Mouse (Mus musculus) kidney, embryonic 14.5 days (tissue): ENCODE data around the gene Lrrc39. TPM values are rescaled to one million over a fixed set of nuclear protein-coding genes. Genes with fewer than 3 reads are reported as not detected.
A peak's percentile ranks its signal among the peaks of the same experiment; 100 is the strongest.

Experiments
- ATAC-seq: fragments of 200-750 bp; cut with Nextera tagmentation; 2 replicates; pipeline ENCODE4 v1.8.0; 2017; ENCODE audit warnings: moderate number of reproducible peaks, mild to moderate bottlenecking, moderate TSS enrichment, moderate library complexity; ENCODE audit not compliant: low FRiP score, low TSS enrichment
- H3K27ac ChIP-seq: fragments of 300-500 bp; sonication (generic); 2 replicates; pipeline ENCODE4 v1.5.1; 2014; ENCODE audit warnings: low read depth, mild to moderate bottlenecking, low read length, moderate library complexity, mixed read lengths
- H3K27me3 ChIP-seq: fragments of 300-500 bp; sonication (generic); 2 replicates; pipeline ENCODE4 v1.6.1; 2014; ENCODE audit warnings: mild to moderate bottlenecking, low read length; ENCODE audit not compliant: control insufficient read depth, insufficient read depth
- H3K36me3 ChIP-seq: fragments of 300-500 bp; sonication (generic); 2 replicates; pipeline ENCODE4 v1.6.1; 2014; ENCODE audit warnings: low read length, mixed read lengths; ENCODE audit not compliant: control insufficient read depth, insufficient read depth
- H3K4me1 ChIP-seq: fragments of 300-500 bp; sonication (generic); 2 replicates; pipeline ENCODE4 v1.6.1; 2014; ENCODE audit warnings: low read length, mixed read lengths; ENCODE audit not compliant: control insufficient read depth, insufficient read depth
- H3K4me2 ChIP-seq: fragments of 300-500 bp; sonication (generic); replicated peaks from 2 replicates; pipeline ENCODE4 v1.6.1; 2014; ENCODE audit warnings: low read depth, mild to moderate bottlenecking, low read length
- H3K4me3 ChIP-seq: fragments of 300-500 bp; sonication (generic); 2 replicates; pipeline ENCODE4 v1.5.1; 2014; ENCODE audit warnings: mild to moderate bottlenecking, low read length
- H3K9ac ChIP-seq: fragments of 300-500 bp; sonication (generic); 2 replicates; pipeline ENCODE4 v1.6.1; 2014; ENCODE audit warnings: low read depth, mild to moderate bottlenecking, low read length, moderate library complexity
- H3K9me3 ChIP-seq: fragments of 300-500 bp; sonication (generic); 2 replicates; pipeline ENCODE4 v1.6.1; 2016; ENCODE audit warnings: low read length; ENCODE audit not compliant: control insufficient read depth
- WGBS: fragments of 180-500 bp; shearing (Covaris S2); extraction: QIAGEN DNeasy Blood & Tissue Kit; methylation state at CpG from one replicate; pipeline ENCODE4 v1.1.7; 2014; 5-methylcytosine and 5-hydroxymethylcytosine counted together
- polyA plus RNA-seq: library from polyadenylated mRNA; unstranded; fragments of >200 nt; fragmentation: Nextera tagmentation; extraction: Ambion mirVana; gene quantifications from 2 replicates; pipeline ENCODE4 v1.2.1, GENCODE M21; 2014

Lrrc39 gene
- polyA plus RNA-seq, 1 experiment from 2014 or later: 0.45 TPM

GRCm38 (mm10) chr3:116595603-116595991, 32.8 kb downstream of the Lrrc39 start:
- H3K9ac ChIP-seq: peak overlapping the region; percentile 78
- ATAC-seq: no peak
- peaks cover 6% of the 10 kb centered on the region; the same call in 1 of the 2 replicates for H3K4me1 ChIP-seq
- 8% methylated on average over 10 of the region's 10 CpGs for WGBS
- H3K4me2 ChIP-seq: peak overlapping the region; percentile 75
- peaks cover 12% of the 10 kb centered on the region for H3K36me3 ChIP-seq
- H3K27me3 ChIP-seq: no peaks in the 10 kb centered on the region
- no peak overlapping the region for H3K27ac ChIP-seq
- peak overlapping the region; percentile 64 for H3K4me3 ChIP-seq
- no peaks in the 10 kb centered on the region for H3K9me3 ChIP-seq

GRCm38 (mm10) chr3:116599705-116600104, 36.9 kb downstream of the Lrrc39 start:
- Histone ChIP-seq H3K9me3 (no peaks in the 10 kb centered on the region), H3K27me3 (no peaks in the 10 kb centered on the region), H3K9ac (no peak overlapping the region), H3K4me2 (no peak overlapping the region), H3K4me1 (no peaks in the 10 kb centered on the region), H3K4me3 (no peak overlapping the region), H3K36me3 (peaks cover 6% of the 10 kb centered on the region; the same call in 1 of the 2 replicates), H3K27ac (no peak overlapping the region)
- WGBS: 92% methylated on average over 2 of the region's 2 CpGs
- ATAC-seq: no peak

DNA sequence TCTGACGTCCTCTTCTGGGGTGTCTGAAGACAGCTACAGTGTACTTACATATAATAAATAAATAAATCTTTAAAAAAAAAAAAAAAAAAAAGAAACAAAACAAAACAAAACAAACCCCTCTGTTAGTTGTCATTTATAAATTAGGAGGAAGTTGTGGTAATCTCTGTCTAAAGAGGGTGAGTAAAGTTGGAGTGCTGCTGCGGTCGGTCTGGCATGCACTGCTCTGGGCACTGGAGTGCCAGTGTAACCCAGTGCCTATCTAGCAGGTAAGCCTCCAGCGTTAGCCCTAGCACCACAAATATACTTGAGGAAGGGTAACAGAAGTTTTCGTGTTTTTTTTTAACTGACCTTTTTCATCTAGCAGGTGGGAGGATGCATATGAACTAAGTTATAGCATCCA, 38.2 kb downstream of the Lrrc39 start:
- no peaks in the 10 kb centered on the region for H3K4me1 ChIP-seq
- WGBS: 91% methylated on average over 5 of the region's 5 CpGs

DNA sequence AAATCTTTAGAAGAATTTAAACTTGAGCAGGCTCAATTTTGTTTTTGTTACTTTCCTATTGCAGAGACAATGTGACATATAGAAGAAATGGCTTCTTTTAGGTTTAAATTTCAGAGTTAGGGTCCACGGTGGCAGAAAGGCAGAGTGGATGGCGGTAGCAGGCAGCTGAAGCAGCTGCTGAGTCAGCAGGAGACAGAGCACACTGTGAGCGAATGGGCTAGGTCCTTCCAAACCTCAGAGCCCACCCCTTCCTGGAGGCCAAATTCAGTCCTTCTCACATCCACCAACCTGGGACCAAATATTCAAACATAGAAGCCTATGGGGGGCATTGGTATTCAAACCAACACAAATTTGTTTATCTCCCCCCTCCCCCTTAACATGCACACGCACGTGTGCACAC, 39.0 kb downstream of the Lrrc39 start:
- H3K4me2 ChIP-seq: no peak overlapping the region
- H3K36me3 ChIP-seq: peaks cover 6% of the 10 kb centered on the region; the same call in 1 of the 2 replicates
- H3K4me1 ChIP-seq: no peaks in the 10 kb centered on the region
- 90% methylated on average over 5 of the region's 5 CpGs for WGBS
- no peak overlapping the region for H3K4me3 ChIP-seq
- no peak for ATAC-seq
- no peaks in the 10 kb centered on the region for H3K9me3 ChIP-seq
- H3K27me3 ChIP-seq: no peaks in the 10 kb centered on the region
- H3K9ac ChIP-seq: no peak overlapping the region
- no peak overlapping the region for H3K27ac ChIP-seq

More for the DNA sequence above, 38.2 kb downstream of the Lrrc39 start:
- H3K27me3 ChIP-seq: no peaks in the 10 kb centered on the region
- peaks cover 6% of the 10 kb centered on the region; the same call in 1 of the 2 replicates for H3K36me3 ChIP-seq
- no peak overlapping the region for H3K4me2 ChIP-seq
- no peak overlapping the region for H3K9ac ChIP-seq
- no peak for ATAC-seq
- H3K9me3 ChIP-seq: no peaks in the 10 kb centered on the region
- no peak overlapping the region for H3K27ac ChIP-seq
- no peak overlapping the region for H3K4me3 ChIP-seq

DNA sequence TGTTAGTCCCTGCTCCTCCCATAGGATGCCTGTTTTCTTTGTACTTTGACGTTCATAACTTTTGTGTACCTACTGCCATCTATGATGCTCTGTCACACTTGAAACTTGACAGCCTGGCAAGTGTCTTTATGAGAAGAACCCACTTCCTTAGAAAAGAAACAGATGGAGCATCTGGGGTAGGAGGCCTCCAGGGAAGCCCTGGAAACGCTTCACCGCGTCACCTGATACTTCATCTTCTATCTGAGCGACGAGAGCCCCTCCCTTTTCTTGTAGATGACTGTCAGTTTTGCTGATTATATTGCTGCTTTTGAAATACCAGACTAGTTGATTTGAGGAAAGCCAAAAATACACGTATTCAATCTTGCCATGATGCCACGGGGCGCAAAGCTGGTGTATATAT, 41.8 kb downstream of the Lrrc39 start:
- no peak overlapping the region for H3K4me2 ChIP-seq
- 72% methylated on average over 9 of the region's 9 CpGs for WGBS

GRCm38 (mm10) chr3:116614295-116614892, 51.6 kb downstream of the Lrrc39 start, which contains the start of gene Trmt13:
Trmt13 (minus strand) TSS chr3:116614587.
- no peak within 1 kb of the TSS for H3K27ac ChIP-seq
- no peaks in the 10 kb centered on the region for H3K4me1 ChIP-seq
- H3K4me2 ChIP-seq: no peak within 1 kb of the TSS
- H3K27me3 ChIP-seq: no peaks in the 10 kb centered on the region
- H3K9me3 ChIP-seq: no peaks in the 10 kb centered on the region
- H3K4me3 ChIP-seq: no peak within 1 kb of the TSS
- peaks cover 40% of the 10 kb centered on the region for H3K36me3 ChIP-seq
- 89% methylated on average over 10 of the region's 10 CpGs for WGBS
- ATAC-seq: no peak
- no peak within 1 kb of the TSS for H3K9ac ChIP-seq

More for the DNA sequence above, 41.8 kb downstream of the Lrrc39 start:
- Histone ChIP-seq H3K4me3 (no peak overlapping the region), H3K27ac (no peak overlapping the region), H3K9me3 (no peaks in the 10 kb centered on the region), H3K4me1 (no peaks in the 10 kb centered on the region), H3K9ac (no peak overlapping the region), H3K36me3 (peaks cover 23% of the 10 kb centered on the region), H3K27me3 (no peaks in the 10 kb centered on the region)
- no peak for ATAC-seq

GRCm38 (mm10) chr3:116615318-116616068, 52.7 kb downstream of the Lrrc39 start:
- peaks cover 38% of the 10 kb centered on the region for H3K36me3 ChIP-seq
- no peaks in the 10 kb centered on the region for H3K4me1 ChIP-seq
- no peak for ATAC-seq
- no peak overlapping the region for H3K4me3 ChIP-seq
- no peak overlapping the region for H3K9ac ChIP-seq
- H3K27me3 ChIP-seq: no peaks in the 10 kb centered on the region
- no peaks in the 10 kb centered on the region for H3K9me3 ChIP-seq
- no peak overlapping the region for H3K27ac ChIP-seq
- no peak overlapping the region for H3K4me2 ChIP-seq
- WGBS: 92% methylated on average over 8 of the region's 8 CpGs

GRCm38 (mm10) chr3:116618855-116619254, 56.1 kb downstream of the Lrrc39 start:
- no peak for ATAC-seq
- no peak overlapping the region for H3K9ac ChIP-seq
- WGBS: 86% methylated on average over 6 of the region's 6 CpGs
- no peaks in the 10 kb centered on the region for H3K4me1 ChIP-seq
- H3K27me3 ChIP-seq: no peaks in the 10 kb centered on the region
- H3K27ac ChIP-seq: no peak overlapping the region
- no peaks in the 10 kb centered on the region for H3K9me3 ChIP-seq
- H3K4me3 ChIP-seq: no peak overlapping the region
- H3K4me2 ChIP-seq: no peak overlapping the region
- peaks cover 43% of the 10 kb centered on the region for H3K36me3 ChIP-seq
